Mouse (Mus musculus) lung, embryonic 14.5 days (tissue): ENCODE measurements around the gene Dnaic2. TPM values are rescaled to one million over a fixed set of nuclear protein-coding genes. Genes with fewer than 3 reads are reported as not detected.

Experiments
- ATAC-seq: fragments of 200-750 bp; cut with Nextera tagmentation; 2 replicates; pipeline ENCODE4 v1.8.0; 2017; ENCODE audit warnings: mild to moderate bottlenecking, moderate TSS enrichment, moderate library complexity; ENCODE audit not compliant: insufficient read depth
- DNase-seq: peaks from one replicate; pipeline ENCODE4 v3.0.0-alpha.2; 2015
- H3K27ac ChIP-seq: fragments of 300-500 bp; sonication (generic); 2 replicates; pipeline ENCODE4 v1.5.1; 2014; ENCODE audit warnings: low read depth, mild to moderate bottlenecking, moderate library complexity
- H3K27me3 ChIP-seq: fragments of 300-500 bp; sonication (generic); 2 replicates; pipeline ENCODE4 v1.6.1; 2014; ENCODE audit warnings: low read length, control low read depth; ENCODE audit not compliant: insufficient read depth
- H3K36me3 ChIP-seq: fragments of 300-500 bp; sonication (generic); 2 replicates; pipeline ENCODE4 v1.6.1; 2014; ENCODE audit warnings: control low read depth; ENCODE audit not compliant: insufficient read depth
- H3K4me1 ChIP-seq: fragments of 300-500 bp; sonication (generic); 2 replicates; pipeline ENCODE4 v1.6.1; 2014; ENCODE audit warnings: antibody characterized with exemption, control low read depth; ENCODE audit not compliant: insufficient read depth
- H3K4me2 ChIP-seq: fragments of 300-500 bp; sonication (generic); 2 replicates; pipeline ENCODE4 v1.6.1; 2014; ENCODE audit warnings: mild to moderate bottlenecking
- H3K4me3 ChIP-seq: fragments of 300-500 bp; sonication (generic); 2 replicates; pipeline ENCODE4 v1.5.1; 2014; ENCODE audit warnings: low read depth, low read length
- H3K9ac ChIP-seq: fragments of 300-500 bp; sonication (generic); 2 replicates; pipeline ENCODE4 v1.6.1; 2014
- H3K9me3 ChIP-seq: fragments of 300-500 bp; sonication (generic); 2 replicates; pipeline ENCODE4 v1.6.1; 2016; ENCODE audit warnings: low read depth, low read length, control low read depth
- CTCF ChIP-seq: IDR thresholded peaks from 2 replicates; pipeline ENCODE4 v1.5.1; 2016; ENCODE audit warnings: antibody characterized with exemption, low read depth
- WGBS: fragments of 180-500 bp; shearing (Covaris S2); extraction: QIAGEN DNeasy Blood & Tissue Kit; methylation state at CpG from one replicate; pipeline ENCODE4 v1.1.7; 2014; 5-methylcytosine and 5-hydroxymethylcytosine counted together
- polyA plus RNA-seq: library from polyadenylated mRNA; unstranded; fragments of >200 nt; fragmentation: Nextera tagmentation; extraction: Ambion mirVana; gene quantifications from 2 replicates; pipeline ENCODE4 v1.2.1, GENCODE M21; 2014

The Dnaic2 gene
- polyA plus RNA-seq, 1 experiment from 2014 or later, result 0.16 TPM

- DNase-seq (no peak), ATAC-seq (peak; percentile 23)
- Histone ChIP-seq H3K4me3 (no peak overlapping the region), H3K9me3 (no peaks in the 10 kb centered on the region), H3K4me1 (peaks cover 14% of the 10 kb centered on the region), H3K27ac (no peak overlapping the region), H3K9ac (no peak overlapping the region), H3K4me2 (no peak overlapping the region), H3K27me3 (no peaks in the 10 kb centered on the region), H3K36me3 (no peaks in the 10 kb centered on the region)
- WGBS, result 65% methylated on average over 20 of the region's 20 CpGs
- TF ChIP-seq CTCF, result no peak
These were observed 43.2 kb upstream of the Dnaic2 start for GRCm38 (mm10) chr11:114683722-114684621.

GRCm38 (mm10) chr11:114684627-114685373, 42.4 kb upstream of the Dnaic2 start:
- no peaks in the 10 kb centered on the region for H3K36me3 ChIP-seq
- DNase-seq (no peak), ATAC-seq (peak; percentile 22)
- no peak overlapping the region for H3K27ac ChIP-seq
- H3K4me2 ChIP-seq, result no peak overlapping the region
- WGBS, result 63% methylated on average over 14 of the region's 14 CpGs
- no peaks in the 10 kb centered on the region for H3K27me3 ChIP-seq
- no peak overlapping the region for H3K4me3 ChIP-seq
- no peaks in the 10 kb centered on the region for H3K9me3 ChIP-seq
- TF ChIP-seq CTCF, result no peak
- peaks cover 7% of the 10 kb centered on the region for H3K4me1 ChIP-seq
- H3K9ac ChIP-seq, result no peak overlapping the region

GRCm38 (mm10) chr11:114685526-114686040, 41.6 kb upstream of the Dnaic2 start:
- H3K27ac ChIP-seq, result no peak overlapping the region
- no peak for ATAC-seq
- no peaks in the 10 kb centered on the region for H3K36me3 ChIP-seq
- peaks cover 2% of the 10 kb centered on the region; the same call in 1 of the 2 replicates for H3K4me1 ChIP-seq
- no peaks in the 10 kb centered on the region for H3K27me3 ChIP-seq
- H3K4me3 ChIP-seq, result no peak overlapping the region
- TF ChIP-seq CTCF, result no peak
- H3K4me2 ChIP-seq, result no peak overlapping the region
- H3K9ac ChIP-seq, result no peak overlapping the region
- no peak for DNase-seq
- H3K9me3 ChIP-seq, result no peaks in the 10 kb centered on the region
- WGBS, result 66% methylated on average over 9 of the region's 9 CpGs

- H3K4me2 ChIP-seq, result no peak overlapping the region
- no peak overlapping the region for H3K9ac ChIP-seq
- TF ChIP-seq CTCF, result no peak
- ATAC-seq (no peak), DNase-seq (no peak)
- WGBS, result 89% methylated on average over 16 of the region's 16 CpGs
- H3K9me3 ChIP-seq, result no peaks in the 10 kb centered on the region
- no peak overlapping the region for H3K27ac ChIP-seq
- H3K27me3 ChIP-seq, result no peaks in the 10 kb centered on the region
- no peaks in the 10 kb centered on the region for H3K36me3 ChIP-seq
- no peaks in the 10 kb centered on the region for H3K4me1 ChIP-seq
- H3K4me3 ChIP-seq, result no peak overlapping the region
These were observed 40.8 kb upstream of the Dnaic2 start for GRCm38 (mm10) chr11:114686221-114686959.

GRCm38 (mm10) chr11:114687574-114688188, 39.5 kb upstream of the Dnaic2 start:
- Histone ChIP-seq H3K27ac (peak overlapping the region; percentile 27; the same call in 1 of the 2 replicates), H3K4me1 (no peaks in the 10 kb centered on the region), H3K4me2 (no peak overlapping the region)

GRCm38 (mm10) chr11:114688729-114689128, 38.5 kb upstream of the Dnaic2 start:
- no peak overlapping the region for H3K4me3 ChIP-seq
- no peaks in the 10 kb centered on the region for H3K9me3 ChIP-seq
- no peak for TF ChIP-seq CTCF
- no peak overlapping the region for H3K9ac ChIP-seq
- no peak overlapping the region for H3K4me2 ChIP-seq
- H3K36me3 ChIP-seq, result no peaks in the 10 kb centered on the region
- H3K27me3 ChIP-seq, result no peaks in the 10 kb centered on the region
- 91% methylated on average over 2 of the region's 3 CpGs for WGBS
- no peak for ATAC-seq
- no peak for DNase-seq
- H3K4me1 ChIP-seq, result no peaks in the 10 kb centered on the region
- H3K27ac ChIP-seq, result no peak overlapping the region

More at GRCm38 (mm10) chr11:114687574-114688188, 39.5 kb upstream of the Dnaic2 start:
- Histone ChIP-seq H3K27me3 (no peaks in the 10 kb centered on the region), H3K4me3 (no peak overlapping the region), H3K9ac (no peak overlapping the region), H3K36me3 (no peaks in the 10 kb centered on the region), H3K9me3 (no peaks in the 10 kb centered on the region)
- ATAC-seq, result peak; percentile 61
- DNase-seq, result peak; percentile 73
- 14% methylated on average over 9 of the region's 10 CpGs for WGBS
- TF ChIP-seq CTCF, result no peak
